Mouse (Mus musculus) kidney, adult 2 months (tissue): ENCODE data around the gene Ctps2.

Experiments used
- CTCF ChIP-seq: fragments of 200-500 bp; conservative IDR thresholded peaks from 2 replicates; pipeline ENCODE4 v1.5.1; 2011; ENCODE audit warnings: low read depth, mild to moderate bottlenecking, control low read depth, low read length, moderate library complexity, mixed read lengths; ENCODE audit not compliant: insufficient read depth, insufficient read length
- POLR2A ChIP-seq: fragments of 200-500 bp; IDR thresholded peaks from one replicate; pipeline ENCODE4 v1.6.1; 2011; ENCODE audit warnings: low read depth, low read length, control low read depth

- no peak for TF ChIP-seq CTCF
- no peak for TF ChIP-seq POLR2A
Measured at GRCm38 (mm10) chrX:162986876-162987495, 85.9 kb downstream of the Ctps2 start.
